Mouse (Mus musculus): Measurements from ENCODE around the gene Nol8.

- no peak for TF ChIP-seq CTCF (conservative IDR thresholded peaks at IDR 0.05; ENCODE audit: insufficient read depth, insufficient read length, low read depth, low read length)
- no peak for TF ChIP-seq POLR2A (IDR thresholded peaks at IDR 0.05; ENCODE audit: low read depth, low read length)
These were observed 29.7 kb upstream of the Nol8 start for GRCm38 (mm10) chr13:49623216-49623615.

Measured in kidney, adult 2 months (tissue).